Mouse (Mus musculus): ENCODE results near the gene Magi2.
A peak's percentile ranks its signal among the peaks of the same experiment; 100 is the strongest.

Magi2 gene

DNA sequence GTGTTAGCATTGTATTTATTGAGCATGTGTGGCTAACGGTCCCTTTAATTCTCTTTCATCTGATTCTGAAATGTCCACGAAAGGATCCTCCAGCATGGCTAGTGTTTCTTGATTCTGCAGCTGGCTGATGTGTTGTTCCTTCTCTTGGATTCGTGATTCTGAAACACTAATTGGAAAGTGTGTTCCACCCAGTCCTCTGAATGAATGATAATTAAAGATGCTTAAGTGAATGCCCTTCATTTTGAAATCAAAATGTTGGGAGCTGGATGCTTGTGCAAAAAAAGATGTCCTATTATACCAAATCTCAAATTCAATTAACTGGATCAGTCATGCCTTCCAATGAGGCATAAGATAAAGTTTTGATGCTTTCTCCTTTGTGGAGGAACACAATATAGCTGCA lies 1132.2 kb downstream of the Magi2 start:
- DNase-seq (ENCODE audit: low read depth, low spot score) = no peak

DNA sequence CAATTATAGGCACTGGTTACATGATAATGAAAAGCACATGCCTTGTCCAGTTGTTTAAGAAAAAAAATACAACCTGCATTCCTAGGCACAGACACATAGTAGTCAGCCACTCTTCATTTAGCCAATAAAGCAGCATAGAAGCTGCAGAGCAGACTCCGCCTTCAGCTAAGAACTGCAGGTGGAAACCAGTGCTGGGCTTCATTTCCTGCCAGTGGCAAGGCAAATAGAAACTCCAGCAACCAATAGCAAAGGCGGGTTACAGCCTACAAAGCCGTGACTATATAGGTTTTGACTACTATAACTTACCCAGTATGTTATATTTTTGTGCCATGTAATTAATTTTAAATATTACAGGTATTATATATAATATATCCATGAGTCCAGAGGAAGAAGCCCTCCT lies 1135.3 kb downstream of the Magi2 start:
- DNase-seq (ENCODE audit: low read depth, low spot score) = peak; percentile 25

DNA sequence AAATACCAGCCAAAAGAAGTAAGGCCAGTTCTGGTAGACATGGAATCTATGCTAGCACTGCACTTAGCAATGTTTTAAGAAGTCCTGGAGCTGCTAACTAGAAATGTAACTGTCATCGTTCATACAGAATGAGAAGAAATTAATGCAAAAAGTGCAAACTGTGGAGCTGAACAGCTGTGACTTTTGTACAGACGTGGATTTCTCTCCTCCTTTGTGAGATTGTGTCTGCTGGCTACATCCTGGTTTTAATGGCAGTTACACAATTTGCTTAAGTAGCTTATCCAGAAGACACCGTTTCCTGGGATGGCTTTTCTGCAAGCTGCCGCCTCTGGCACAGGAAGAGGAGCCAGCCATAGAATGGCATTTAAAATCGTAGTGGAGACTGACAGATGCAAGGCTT lies 1136.4 kb downstream of the Magi2 start:
- DNase-seq (ENCODE audit: low read depth, low spot score) = no peak

DNA sequence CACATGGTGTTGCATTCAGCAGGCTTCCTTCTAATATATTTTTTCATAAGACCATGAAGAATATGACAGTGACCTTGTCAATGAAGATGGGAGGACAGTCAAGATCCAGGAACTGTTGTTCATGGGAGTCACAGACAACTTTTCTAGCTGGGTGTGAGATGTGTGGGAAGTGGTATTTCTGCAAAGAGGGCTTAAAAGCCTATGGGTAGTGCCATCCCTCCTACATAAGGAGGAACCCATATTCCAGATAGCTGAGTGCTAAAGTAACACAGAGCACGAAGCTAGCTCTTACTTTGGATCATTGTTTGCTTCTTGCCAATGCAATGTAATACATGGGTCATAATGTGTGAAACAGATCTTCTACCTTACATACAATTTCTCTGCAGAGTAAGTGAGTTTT lies 1146.8 kb downstream of the Magi2 start:
- DNase-seq (ENCODE audit: low read depth, low spot score) = no peak

DNA sequence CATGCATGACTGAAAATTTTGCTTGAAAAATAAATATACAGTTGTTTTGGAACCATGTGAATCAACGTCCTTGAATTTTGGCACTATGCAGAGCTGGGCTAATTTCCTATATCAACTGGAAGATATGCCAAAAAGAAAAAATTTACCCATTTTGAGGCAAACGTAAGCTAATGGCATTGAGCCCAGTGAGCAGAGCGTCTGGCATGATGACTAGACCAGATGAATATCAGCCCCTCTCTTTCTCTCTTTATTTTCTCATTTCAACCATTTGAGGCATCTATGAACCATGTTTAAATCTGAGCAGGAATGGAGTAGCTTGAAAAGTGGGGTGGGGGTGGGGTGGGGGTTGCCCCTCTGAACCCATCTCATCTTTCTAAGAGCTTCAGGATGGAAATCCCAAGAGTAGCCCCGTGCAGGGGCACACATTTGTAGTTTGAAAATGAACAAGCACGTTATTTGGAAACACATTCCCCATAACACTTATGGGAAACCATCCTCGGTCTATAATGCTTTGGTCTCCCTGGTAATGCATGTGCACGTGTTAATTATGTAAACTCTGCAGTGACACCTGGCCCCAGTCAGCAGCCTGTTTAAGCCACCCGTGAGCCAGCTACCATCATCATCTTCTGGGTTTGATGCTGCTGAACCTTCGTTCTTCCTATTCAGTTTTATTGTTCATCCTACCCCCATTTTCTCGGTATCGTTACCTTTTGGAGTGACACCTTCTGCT lies 1151.4 kb downstream of the Magi2 start:
- DNase-seq (ENCODE audit: low read depth, low spot score) = no peak

DNA sequence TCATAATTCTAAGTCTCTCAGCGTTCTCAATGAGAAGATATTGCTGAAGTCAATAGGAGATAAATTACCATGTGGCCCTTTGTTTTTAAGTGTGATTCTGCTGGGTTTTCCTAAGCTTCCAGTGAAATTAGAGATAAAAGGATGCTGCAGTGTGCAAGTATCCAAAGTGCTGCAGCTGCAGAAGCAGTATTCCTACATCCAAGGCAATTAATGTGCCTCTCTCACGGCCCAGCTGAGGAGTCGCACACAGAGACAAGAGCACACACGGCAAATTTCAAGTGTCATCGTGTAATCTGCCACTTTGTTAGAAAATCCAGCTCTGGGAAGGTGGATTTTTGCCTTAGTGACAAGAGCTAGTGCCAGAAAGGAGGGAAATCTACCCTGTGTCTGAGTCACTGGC lies 1177.7 kb downstream of the Magi2 start:
- no peak for DNase-seq (ENCODE audit: low read depth, low spot score)

DNA sequence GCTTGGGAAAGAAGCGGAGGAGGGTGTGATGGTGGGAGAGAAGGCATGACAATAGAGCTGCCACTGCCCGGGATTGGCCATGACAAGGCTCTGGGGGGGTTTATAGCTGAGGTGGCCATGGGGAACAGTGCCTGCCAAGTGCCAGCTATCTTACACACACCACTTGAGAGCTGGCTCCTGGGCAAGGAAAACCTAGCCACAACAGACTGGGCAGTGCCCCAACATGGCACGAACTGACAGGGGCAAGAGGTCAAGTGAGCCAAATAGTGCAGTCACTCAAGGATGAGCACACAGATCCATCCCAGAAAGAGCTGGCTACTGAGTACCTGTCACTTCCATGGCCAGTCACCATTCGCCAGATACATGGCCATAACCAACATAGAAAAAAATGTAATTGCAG lies 1179.8 kb downstream of the Magi2 start:
- DNase-seq (ENCODE audit: low read depth, low spot score) = no peak

DNA sequence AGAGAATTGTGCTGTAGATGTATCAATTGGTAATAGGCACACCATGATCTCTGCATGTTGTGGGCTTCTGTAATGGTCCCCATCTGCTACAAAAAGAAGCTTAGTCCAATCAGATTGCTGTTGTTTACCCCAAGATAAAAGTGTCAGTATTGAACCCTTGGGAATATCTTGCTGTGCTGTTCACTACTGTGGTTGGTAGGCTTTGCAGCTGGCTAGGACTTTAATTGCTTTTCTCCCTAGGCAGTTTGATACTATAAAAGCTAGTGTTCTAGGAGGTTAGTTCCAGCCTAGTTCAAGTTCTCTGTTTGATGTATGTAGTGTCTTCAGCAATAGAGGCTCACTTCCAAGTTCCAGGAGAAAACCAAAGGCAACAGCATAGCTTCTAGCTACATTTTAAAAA lies 1188.5 kb downstream of the Magi2 start:
- DNase-seq (ENCODE audit: low read depth, low spot score) = no peak

DNA sequence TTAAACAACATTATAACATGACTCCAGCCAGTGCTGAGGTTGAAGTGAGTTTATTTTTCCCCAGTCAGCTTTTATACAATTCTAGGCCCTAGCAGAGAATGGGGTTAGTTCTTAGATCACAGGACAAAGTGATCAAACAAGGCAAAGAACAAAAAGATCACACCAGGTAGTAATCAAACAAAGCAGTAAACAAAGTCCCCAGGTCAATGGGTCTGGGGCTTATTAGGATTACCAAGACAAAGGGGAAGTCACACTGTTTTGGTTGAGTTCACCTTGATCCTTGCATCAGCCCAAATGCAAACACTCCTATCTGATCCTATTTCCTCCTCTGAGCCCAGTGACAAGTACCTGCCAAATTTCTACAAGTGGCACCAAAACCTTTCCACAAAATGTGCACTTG lies 1190.5 kb downstream of the Magi2 start:
- no peak for DNase-seq (ENCODE audit: low read depth, low spot score)

DNA sequence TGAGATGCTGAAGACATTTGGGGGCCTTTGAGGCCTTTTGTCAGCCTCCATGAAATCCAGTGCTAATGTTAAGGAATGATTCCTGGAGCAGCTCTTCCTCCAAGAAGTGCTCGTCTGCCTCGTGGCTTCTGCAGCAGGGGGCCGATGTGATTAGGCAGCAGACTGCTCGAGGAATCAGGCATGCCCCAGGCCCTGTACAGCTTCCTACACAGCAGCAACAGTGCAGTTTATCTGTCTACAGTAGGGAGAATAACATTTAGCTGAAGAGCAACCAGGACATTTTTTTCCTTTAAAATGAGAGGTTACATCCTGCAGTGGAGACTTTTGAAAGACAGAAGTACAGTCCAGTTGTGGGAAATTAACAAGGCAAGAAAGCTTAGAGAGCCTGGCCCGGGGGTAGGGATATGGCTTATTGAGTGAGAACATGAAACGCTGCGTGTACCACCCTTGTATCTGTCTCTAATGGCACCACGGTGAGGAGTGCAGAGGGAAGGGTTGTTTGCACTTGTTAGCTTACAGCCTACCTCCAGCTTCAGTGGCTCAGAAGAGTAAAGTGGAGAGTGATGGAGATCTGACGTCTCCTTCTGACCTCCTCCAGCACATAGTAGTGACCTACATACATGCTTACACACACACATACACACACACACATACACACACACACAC lies 1205.4 kb downstream of the Magi2 start:
- no peak for DNase-seq (ENCODE audit: low read depth, low spot score)

DNA sequence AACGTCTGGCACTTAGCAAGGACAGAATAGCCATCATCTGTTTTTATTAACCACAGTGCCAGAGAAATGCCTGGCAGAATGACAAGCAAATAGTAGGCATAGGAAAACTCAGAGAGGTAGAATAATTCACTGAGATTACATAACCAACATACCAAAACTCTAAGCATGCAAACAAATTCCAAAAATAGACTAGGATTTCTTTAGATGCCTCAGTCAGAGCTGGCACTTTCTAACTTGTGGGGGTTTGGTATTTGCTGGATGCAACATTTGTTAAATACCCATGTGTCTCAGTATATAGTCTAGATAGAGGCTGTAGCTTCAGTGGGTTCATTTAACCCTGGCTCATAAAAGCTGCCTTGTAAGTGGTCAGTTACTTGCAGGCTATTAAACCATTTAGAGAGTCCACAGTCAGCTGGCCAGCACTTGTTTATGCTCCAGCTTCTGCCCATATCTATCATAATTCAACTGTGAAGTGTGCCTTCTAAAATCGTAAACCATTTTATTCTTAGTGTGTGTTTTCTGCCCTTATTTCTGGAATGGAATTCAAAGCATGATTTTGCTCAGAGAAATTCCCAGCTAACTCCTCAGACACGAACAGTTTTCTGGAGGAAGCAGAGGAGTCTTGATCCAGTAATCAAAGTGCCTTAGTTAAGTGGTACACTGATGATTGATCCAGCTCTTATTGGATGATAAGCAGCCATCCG lies 1219.8 kb downstream of the Magi2 start:
- DNase-seq (ENCODE audit: low read depth, low spot score) = no peak

DNA sequence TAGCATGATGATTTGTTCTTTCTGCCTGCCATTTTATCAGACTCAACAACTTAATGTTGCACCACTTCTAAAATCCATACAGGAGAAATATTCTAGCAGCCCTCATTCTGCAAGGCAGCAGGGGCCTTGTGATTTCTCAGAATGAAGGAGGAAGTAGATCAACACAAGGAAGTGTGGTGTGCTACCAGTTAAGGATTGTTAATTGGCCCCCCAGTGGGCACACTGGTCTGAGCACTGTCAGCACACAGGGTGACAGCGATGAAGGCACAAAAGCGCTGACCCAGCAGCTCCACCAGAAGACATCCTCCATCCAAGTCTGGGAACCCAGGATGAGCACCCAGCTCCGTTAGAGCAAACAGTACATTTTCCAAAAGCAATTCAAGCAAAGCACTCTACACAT lies 1229.3 kb downstream of the Magi2 start:
- DNase-seq (ENCODE audit: low read depth, low spot score) = no peak

DNA sequence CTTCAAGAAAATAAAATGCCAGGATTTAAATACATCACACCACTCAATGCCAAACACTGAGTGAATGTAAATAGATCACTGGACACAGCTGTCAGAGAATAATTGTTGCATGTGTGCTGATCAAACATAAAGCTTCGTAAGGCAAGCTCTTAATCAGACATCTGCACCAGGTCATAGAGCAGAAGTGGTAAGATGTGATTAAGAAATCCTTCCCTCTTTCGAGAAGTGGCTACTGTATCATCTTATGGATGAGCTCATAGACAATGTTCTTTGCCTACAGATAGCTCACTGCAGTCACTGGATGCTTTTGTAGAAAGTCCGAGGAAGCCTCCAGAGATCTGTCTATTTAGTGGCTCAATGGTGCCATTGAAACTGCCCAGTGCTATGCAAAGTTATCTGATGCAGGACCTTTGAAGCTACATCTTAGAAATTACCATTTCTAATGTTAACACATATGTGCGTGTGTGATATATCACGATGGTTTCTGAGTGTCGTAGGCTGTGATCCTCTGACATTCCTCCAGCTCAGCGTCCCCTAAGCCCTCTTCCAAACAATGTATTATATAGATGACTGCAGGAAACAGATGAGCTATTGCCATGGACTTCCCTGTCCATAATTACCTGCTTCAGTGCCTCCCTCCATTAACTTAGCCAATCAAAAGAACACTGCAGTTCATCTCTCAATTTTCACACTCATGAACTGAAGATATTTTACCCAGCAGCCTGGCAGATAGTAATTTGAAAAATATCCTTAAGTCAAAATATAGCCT lies 1231.1 kb downstream of the Magi2 start:
- DNase-seq (ENCODE audit: low read depth, low spot score) = no peak

DNA sequence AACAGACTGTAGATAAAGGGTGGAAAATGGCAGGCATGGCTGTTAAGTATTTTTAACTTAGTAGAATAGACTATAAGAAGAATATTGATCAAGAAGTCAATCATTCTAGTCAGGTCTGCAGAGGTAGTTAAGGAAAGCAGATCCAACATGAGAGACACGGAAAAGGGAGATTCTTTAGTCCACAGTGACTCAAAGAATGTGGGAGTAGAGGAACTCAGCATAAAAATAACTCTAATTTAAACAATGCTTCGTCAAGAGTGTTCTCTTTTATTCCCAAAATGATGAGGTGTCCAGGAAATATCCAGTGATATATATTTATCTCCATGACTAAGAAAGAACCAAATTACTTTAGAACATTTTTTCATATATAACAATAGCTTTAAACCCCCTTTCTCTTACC lies 1234.9 kb downstream of the Magi2 start:
- DNase-seq (ENCODE audit: low read depth, low spot score) = no peak

DNA sequence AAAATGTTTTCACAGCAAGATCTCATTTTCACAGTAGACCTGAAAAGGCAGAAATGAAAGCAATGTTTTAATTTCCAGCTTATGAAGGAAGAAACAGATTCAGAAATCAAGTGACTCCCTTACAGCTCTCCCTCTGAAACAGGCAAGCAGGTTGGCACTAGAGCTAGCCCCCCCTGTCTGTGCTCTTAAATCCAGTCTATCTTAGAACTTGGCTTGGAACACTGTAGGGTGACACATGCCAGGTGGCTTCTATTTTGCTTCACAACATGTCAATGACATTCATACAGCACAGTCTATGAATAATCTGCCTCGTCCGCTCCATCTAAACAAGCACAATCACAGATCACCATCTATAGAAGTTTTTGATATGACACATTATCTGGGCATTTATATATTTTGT lies 1235.5 kb downstream of the Magi2 start:
- no peak for DNase-seq (ENCODE audit: low read depth, low spot score)

DNA sequence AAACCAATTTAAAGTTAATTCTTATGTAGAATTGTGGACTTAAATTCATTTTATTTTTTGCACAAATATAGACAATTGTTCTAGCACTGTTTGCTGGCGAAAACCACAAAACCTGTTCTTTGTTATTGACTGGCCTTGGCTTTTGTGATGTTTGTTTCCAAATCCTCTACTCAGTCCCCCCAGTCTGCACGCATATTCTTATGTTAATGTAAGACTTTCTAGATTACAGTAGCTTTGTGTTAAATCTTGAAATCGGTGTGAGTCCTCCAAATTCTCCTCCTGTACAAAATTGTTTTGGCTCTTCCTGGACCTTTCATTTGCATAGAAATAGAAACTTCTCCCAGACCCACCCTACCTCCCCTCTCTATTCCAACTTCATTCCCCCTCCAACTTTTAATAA lies 1242.9 kb downstream of the Magi2 start:
- no peak for DNase-seq (ENCODE audit: low read depth, low spot score)

DNA sequence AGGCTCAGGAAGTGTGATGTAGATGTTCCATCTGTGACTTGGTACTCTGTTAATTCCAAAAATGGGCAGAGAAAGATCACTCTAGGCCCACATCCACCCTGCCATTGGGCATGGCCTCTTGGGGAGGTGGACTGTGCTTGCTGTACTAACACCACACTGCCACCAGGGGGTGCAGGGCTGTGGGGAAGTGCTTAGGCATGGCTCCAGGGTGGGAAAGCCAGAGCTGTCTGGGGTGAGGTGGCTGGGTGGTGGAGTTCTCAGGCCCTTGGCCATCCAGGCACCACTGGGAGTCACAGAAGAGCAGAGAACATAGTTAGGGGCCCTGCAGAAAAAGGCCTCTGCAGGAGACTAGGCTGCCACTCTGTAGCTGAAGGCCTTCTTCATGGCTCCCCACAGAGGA lies 1243.6 kb downstream of the Magi2 start:
- DNase-seq (ENCODE audit: low read depth, low spot score) = peak; percentile 73

DNA sequence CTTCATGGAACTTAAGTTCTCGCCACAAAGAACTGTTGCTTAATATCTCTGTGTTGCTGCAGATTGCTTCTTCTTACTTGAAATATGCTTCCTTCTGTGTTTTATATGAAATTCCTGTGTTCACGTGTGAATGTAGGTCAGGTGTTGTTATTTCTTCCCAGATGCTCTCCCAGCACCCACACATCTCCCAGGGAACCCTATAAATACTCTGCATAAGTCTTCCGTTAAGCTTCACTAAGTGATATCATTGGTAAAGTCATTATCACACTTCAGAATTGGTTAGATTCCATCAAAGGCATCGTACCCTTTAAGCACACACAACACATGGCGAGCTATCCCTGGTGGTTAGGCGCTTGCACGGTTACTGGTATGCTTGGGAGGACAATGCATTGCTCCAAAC lies 1257.7 kb downstream of the Magi2 start:
- DNase-seq (ENCODE audit: low read depth, low spot score) = no peak

DNA sequence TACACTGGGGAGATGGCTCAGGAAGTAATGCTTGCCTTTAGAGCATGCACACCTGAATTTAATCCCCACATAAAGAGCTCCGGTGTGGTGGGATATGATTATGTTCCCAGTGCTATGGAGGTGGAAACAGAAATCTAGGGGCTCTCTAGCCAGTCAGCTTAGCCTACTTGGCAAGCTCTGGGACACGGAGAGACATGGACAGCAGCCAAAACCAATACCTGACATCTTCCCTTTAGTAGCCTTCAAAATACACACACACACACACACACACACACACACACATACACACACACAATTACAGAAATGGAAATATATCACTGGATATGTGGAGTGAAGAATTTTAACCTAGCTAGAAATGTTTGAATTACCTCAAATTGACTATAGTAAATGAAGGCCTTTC lies 1265.1 kb downstream of the Magi2 start:
- no peak for DNase-seq (ENCODE audit: low read depth, low spot score)

DNA sequence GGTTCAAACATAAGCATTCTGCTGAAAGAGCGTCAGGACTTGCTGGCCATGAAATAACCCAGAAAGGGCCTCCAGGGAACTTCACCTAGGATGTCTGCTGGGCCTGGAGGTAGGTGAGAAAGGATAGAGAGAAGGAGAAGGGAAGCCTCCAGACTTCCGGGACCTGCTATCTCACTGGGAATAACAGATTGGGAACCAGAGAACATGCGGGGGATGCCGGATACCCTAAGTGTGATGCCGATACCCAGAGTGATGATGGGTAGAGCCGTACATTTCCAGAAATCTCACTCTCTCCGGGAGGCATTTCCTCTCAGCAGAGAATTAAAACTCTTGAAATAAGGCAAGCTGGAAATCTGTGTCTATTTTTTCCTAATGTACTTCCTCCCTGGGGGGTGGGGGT lies 1265.8 kb downstream of the Magi2 start:
- no peak for DNase-seq (ENCODE audit: low read depth, low spot score)

DNA sequence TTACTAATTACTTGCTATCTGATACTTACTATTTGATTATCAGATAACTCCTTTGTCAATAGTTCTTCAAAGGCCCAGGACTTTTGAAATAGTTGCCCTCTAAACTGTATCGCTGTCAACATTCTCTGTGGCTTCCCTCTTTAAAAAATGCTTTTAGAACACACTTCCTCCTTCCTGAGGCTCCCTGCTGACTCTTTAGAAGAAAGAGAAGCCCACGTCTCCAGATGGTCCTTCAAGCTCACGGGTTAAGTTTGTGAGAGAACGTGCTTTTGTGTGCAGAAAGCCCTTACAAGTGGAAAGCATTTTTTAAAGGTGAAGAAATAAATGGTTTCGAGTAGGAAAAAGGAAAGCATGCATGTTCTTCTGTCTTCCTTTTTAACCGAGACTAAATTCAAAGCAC lies 1267.2 kb downstream of the Magi2 start:
- DNase-seq (ENCODE audit: low read depth, low spot score) = no peak

DNA sequence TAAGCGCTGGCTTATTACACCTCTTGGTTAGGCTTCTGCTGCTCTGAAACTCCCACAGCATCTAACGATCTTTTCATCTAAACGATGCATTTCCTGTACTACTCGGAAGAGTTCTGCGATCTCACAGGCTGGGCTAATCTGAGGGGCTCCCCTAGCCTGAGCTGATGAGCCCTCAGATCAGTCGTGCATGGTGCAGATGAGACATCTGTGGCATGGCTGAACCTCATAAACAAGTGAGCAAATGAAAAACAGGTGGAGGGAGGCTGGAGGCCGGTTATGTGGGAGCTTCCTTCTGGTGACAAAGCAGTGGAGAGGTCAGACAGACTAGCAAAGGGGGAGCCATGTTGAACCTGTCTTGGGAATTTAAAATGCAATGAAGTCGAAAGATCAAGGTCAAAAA lies 1270.1 kb downstream of the Magi2 start:
- peak; percentile 8 for DNase-seq (ENCODE audit: low read depth, low spot score)

Data from CD4-positive, CD25-positive, alpha-beta regulatory T cell, adult 2 months (primary cell).